Mouse (Mus musculus) liver, postnatal 0 days (tissue): ENCODE measurements around the gene Chrnd. TPM values are rescaled to one million over a fixed set of nuclear protein-coding genes. Genes with fewer than 3 reads are reported as not detected.
A peak's percentile ranks its signal among the peaks of the same experiment; 100 is the strongest.

Experiments used
- ATAC-seq: fragments of 200-750 bp; cut with Nextera tagmentation; 2 replicates; pipeline ENCODE4 v1.8.0; 2017; ENCODE audit warnings: mild to moderate bottlenecking, moderate library complexity
- DNase-seq: peaks from one replicate; pipeline ENCODE4 v3.0.0-alpha.2; 2016
- H3K27ac ChIP-seq: fragments of 300-500 bp; sonication (generic); 2 replicates; pipeline ENCODE4 v1.5.1; 2014; ENCODE audit warnings: antibody characterized with exemption, moderate library complexity, mild to moderate bottlenecking, low read depth
- H3K27me3 ChIP-seq: fragments of 300-500 bp; sonication (generic); 2 replicates; pipeline ENCODE4 v1.6.1; 2014; ENCODE audit warnings: low read length, control low read depth, mixed read lengths; ENCODE audit not compliant: insufficient read depth
- H3K36me3 ChIP-seq: fragments of 300-500 bp; sonication (generic); replicated peaks from 2 replicates; pipeline ENCODE4 v1.6.1; 2014; ENCODE audit warnings: mild to moderate bottlenecking, control low read depth, low read length, moderate library complexity, mixed read lengths; ENCODE audit not compliant: insufficient read depth
- H3K4me1 ChIP-seq: fragments of 300-500 bp; sonication (generic); 2 replicates; pipeline ENCODE4 v1.6.1; 2014; ENCODE audit warnings: antibody characterized with exemption, mild to moderate bottlenecking, control low read depth; ENCODE audit not compliant: insufficient read depth
- H3K4me2 ChIP-seq: fragments of 300-500 bp; sonication (generic); 2 replicates; pipeline ENCODE4 v1.6.1; 2014; ENCODE audit warnings: low read depth, mild to moderate bottlenecking, low read length, moderate library complexity, mixed read lengths
- H3K4me3 ChIP-seq: fragments of 300-500 bp; sonication (generic); 2 replicates; pipeline ENCODE4 v1.5.1; 2014; ENCODE audit warnings: low read depth, low read length
- H3K9ac ChIP-seq: fragments of 300-500 bp; sonication (generic); replicated peaks from 2 replicates; pipeline ENCODE4 v1.6.1; 2014; ENCODE audit warnings: mild to moderate bottlenecking, moderate library complexity
- H3K9me3 ChIP-seq: fragments of 300-500 bp; sonication (generic); 2 replicates; pipeline ENCODE4 v1.6.1; 2016; ENCODE audit warnings: mild to moderate bottlenecking, control low read depth, low read length, mixed read lengths
- CTCF ChIP-seq: sonication (generic); IDR thresholded peaks from 2 replicates; pipeline ENCODE4 v1.5.1; 2016; ENCODE audit warnings: antibody characterized with exemption, low read depth
- EP300 ChIP-seq: IDR thresholded peaks from 2 replicates; pipeline ENCODE4 v1.6.1; 2016; ENCODE audit warnings: antibody characterized with exemption, low read depth, mild to moderate bottlenecking
- WGBS: fragments of 180-500 bp; shearing (Covaris S2); extraction: QIAGEN DNeasy Blood & Tissue Kit; methylation state at CpG from one replicate; pipeline ENCODE4 v1.1.7; 2014; ENCODE audit not compliant: insufficient replicate concordance; 5-methylcytosine and 5-hydroxymethylcytosine counted together
- polyA plus RNA-seq: library from polyadenylated mRNA; unstranded; fragments of >200 nt; fragmentation: Nextera tagmentation; extraction: Ambion mirVana; gene quantifications from 2 replicates; pipeline ENCODE4 v1.2.1, GENCODE M21; 2015

The Chrnd gene
- polyA plus RNA-seq, 1 experiment from 2014 or later: not detected

DNA sequence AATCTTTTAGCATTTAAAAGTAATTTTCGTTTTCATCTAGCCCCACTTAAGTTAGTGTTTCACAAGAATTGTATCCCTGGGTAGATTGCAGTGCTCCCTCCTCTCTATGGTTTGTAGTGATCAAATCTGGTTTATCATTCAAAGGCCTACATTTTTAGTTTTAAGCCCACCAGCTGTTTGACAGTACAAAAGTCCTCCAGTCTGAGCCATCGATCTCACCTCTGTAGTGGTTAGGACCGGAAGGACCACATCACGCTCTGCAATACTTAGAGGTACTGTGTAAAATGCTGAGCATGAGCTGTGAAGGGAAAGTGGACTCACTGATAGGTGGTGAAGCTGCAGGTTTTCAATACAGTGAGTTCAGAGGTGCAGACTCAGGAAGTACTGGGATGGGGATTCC is 24.3 kb downstream of the Chrnd start:
- TF ChIP-seq CTCF (no peak), EP300 (no peak)
- ATAC-seq (no peak), DNase-seq (no peak)
- Histone ChIP-seq H3K4me1 (peaks cover 36% of the 10 kb centered on the region), H3K27me3 (no peaks in the 10 kb centered on the region), H3K36me3 (peaks cover 12% of the 10 kb centered on the region), H3K9ac (peak overlapping the region; percentile 93), H3K9me3 (no peaks in the 10 kb centered on the region), H3K4me3 (peak overlapping the region; percentile 68), H3K27ac (peak overlapping the region; percentile 100), H3K4me2 (peak overlapping the region; percentile 83)
- 12% methylated on average over 4 of the region's 4 CpGs for WGBS

DNA sequence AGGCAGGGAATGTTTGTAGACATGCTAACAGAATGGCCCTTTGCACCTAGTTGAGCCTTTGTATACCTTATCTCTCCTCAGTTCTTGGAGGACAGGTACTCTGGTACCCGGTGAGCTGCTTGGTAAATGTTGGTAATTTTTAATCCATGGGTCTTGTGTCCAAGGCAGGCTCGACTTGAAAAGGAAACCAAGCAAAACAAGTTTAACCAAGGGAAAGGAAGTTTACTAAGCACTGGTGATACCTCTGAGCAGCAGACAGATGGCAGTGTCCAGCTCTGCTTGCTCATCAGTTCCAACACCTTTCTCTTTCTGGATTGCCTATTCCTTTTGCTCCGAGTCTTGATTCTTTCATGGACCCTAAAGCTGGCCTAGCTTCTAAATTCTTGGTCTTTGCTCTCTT is 27.5 kb downstream of the Chrnd start:
- H3K9me3 ChIP-seq: no peaks in the 10 kb centered on the region
- H3K4me1 ChIP-seq: peaks cover 36% of the 10 kb centered on the region
- H3K27ac ChIP-seq: peak overlapping the region; percentile 19; the same call in 1 of the 2 replicates
- no peak for DNase-seq
- TF ChIP-seq CTCF (peak; percentile 69), EP300 (no peak)
- no peak for ATAC-seq
- H3K9ac ChIP-seq: no peak overlapping the region
- H3K36me3 ChIP-seq: peaks cover 43% of the 10 kb centered on the region
- no peaks in the 10 kb centered on the region for H3K27me3 ChIP-seq
- H3K4me2 ChIP-seq: peak overlapping the region; percentile 2; the same call in 1 of the 2 replicates
- 50% methylated on average over 3 of the region's 3 CpGs for WGBS
- no peak overlapping the region for H3K4me3 ChIP-seq

DNA sequence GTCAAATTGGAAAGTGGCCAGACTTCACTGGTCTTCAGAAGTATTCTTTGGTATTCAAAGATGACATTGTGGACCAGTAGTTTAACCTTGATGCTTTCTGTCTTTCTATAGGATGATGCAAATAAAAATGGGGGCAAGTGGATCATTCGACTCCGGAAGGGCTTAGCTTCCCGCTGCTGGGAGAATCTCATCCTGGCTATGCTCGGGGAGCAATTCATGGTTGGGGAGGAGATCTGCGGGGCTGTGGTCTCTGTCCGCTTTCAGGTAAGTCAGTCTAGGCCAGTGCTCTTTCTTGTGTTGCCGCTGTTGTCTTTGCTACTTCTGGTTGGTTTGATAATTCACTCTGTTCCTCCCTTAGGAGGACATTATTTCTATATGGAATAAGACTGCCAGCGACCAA is 35.3 kb downstream of the Chrnd start:
- H3K4me3 ChIP-seq: no peak overlapping the region

DNA sequence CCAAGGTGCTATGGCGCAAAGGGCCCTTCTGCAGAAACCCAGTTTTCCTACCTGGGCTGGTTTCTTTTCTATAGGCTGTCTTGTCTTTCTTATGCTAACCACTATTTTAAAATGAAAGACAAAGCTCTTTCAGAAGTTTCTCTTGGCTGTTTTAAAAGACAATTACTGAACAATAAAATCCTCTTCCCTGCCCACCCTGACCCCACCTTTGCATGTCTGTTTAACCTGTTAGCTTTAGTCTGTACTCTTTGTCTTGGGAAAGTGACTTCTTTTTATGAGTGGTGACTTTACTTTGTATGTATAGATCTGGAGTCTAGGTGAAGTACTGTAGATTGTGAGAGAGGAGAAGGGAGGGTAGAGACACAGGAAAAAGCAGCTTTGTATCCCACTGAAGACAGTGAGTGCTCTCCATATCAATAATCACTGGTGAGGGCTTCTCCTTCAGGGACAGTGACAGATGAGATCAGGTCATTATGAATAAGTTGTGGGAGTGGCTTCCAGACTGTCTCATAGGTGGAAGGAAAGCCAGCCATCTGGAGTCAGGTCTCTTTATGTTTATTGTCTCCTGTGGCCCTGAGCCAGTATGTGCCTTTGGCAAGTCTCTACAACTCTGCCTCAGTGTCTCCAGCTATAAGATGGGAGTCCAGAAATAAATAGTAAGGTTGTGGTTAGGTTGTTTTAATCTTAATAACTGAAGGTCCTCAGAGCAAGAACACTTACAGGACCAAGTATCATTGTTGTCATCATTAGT is 36.2 kb downstream of the Chrnd start:
- Histone ChIP-seq H3K36me3 (peaks cover 85% of the 10 kb centered on the region), H3K9me3 (no peaks in the 10 kb centered on the region), H3K4me2 (no peak overlapping the region), H3K27ac (no peak overlapping the region), H3K4me3 (no peak overlapping the region), H3K4me1 (no peaks in the 10 kb centered on the region), H3K9ac (no peak overlapping the region), H3K27me3 (no peaks in the 10 kb centered on the region)
- TF ChIP-seq EP300 (no peak), CTCF (no peak)
- ATAC-seq (no peak), DNase-seq (no peak)
- 90% methylated on average over 1 of the region's 1 CpGs for WGBS

More for the DNA sequence above, 35.3 kb downstream of the Chrnd start:
- no peak for TF ChIP-seq EP300
- TF ChIP-seq CTCF: no peak
- Histone ChIP-seq H3K27me3 (no peaks in the 10 kb centered on the region), H3K9me3 (no peaks in the 10 kb centered on the region), H3K36me3 (peaks cover 93% of the 10 kb centered on the region), H3K4me1 (no peaks in the 10 kb centered on the region), H3K4me2 (no peak overlapping the region), H3K27ac (no peak overlapping the region), H3K9ac (no peak overlapping the region)
- DNase-seq: no peak
- no peak for ATAC-seq
- 89% methylated on average over 8 of the region's 8 CpGs for whole genome bisulfite sequencing

DNA sequence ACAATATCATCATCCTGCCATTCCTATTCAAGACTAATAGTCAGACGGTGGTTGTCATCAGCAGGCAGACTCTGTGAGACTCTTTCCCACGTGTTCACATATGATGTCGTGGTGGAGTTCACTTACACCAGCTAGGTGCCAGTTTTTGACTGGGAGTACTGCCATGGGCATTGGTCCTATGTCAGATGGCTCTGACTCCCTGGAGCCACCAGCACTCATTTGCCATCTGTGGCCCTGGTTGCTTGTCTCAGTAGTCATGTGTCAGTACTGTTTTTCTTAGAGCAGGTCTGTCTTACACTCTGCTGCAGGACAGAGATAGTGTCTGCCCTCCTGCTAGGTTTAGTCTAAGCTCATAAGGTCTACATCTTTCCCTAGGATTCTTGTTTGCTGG is 36.7 kb downstream of the Chrnd start:
- DNase-seq (no peak), ATAC-seq (no peak)
- Histone ChIP-seq H3K4me2 (no peak overlapping the region), H3K27ac (no peak overlapping the region), H3K27me3 (no peaks in the 10 kb centered on the region), H3K4me1 (no peaks in the 10 kb centered on the region), H3K9ac (no peak overlapping the region), H3K36me3 (peaks cover 84% of the 10 kb centered on the region), H3K9me3 (no peaks in the 10 kb centered on the region), H3K4me3 (no peak overlapping the region)
- no peak for TF ChIP-seq EP300
- TF ChIP-seq CTCF: no peak
- WGBS: 89% methylated on average over 3 of the region's 3 CpGs

DNA sequence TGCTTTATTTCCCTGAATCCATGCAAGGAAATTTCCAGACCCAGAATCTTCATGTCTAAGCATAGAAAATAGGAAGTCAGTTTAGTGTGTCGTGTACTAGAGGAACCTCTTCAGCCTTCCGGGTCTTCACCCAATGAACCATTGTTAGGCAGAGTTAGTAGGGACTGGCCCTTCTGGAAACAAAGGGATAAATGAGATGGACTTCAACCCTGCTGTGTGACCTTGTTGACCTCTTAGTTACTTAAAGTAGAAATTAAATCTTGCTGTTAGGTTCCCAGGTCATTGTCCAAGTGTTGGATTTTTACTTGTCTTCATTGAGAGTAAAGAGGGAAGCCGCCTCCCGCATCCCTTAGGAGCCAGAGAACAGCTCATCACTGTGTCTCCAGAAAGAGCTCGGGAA is 40.2 kb downstream of the Chrnd start:
- H3K36me3 ChIP-seq: peaks cover 63% of the 10 kb centered on the region
- no peak overlapping the region for H3K4me2 ChIP-seq
- no peak overlapping the region for H3K27ac ChIP-seq
- H3K9me3 ChIP-seq: no peaks in the 10 kb centered on the region
- 78% methylated on average over 5 of the region's 5 CpGs for WGBS
- no peak overlapping the region for H3K4me3 ChIP-seq
- no peaks in the 10 kb centered on the region for H3K4me1 ChIP-seq
- ATAC-seq (no peak), DNase-seq (no peak)
- no peak overlapping the region for H3K9ac ChIP-seq
- TF ChIP-seq EP300: no peak
- TF ChIP-seq CTCF: no peak
- H3K27me3 ChIP-seq: no peaks in the 10 kb centered on the region

DNA sequence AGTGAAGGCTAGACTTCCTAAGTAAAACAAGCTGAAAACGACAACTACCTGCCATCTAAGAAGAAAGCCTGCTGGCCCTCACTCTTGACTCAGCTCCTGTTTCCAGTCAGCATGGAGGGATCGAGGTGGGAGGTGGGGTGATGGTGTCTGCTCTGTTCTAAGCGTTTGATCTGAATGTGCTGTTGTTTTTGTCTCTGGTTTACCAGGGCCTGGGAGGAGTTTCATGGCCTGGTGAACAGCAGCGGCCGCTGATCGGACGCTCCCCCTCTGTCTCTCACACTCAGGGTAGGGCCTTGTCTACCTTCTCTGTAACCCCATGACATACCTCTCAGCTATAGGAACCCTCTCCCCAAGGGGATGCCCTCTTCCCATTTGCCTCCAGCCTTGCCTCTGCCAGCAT is 41.8 kb downstream of the Chrnd start:
- ATAC-seq: no peak
- 75% methylated on average over 7 of the region's 7 CpGs for WGBS

More for the DNA sequence above, 41.8 kb downstream of the Chrnd start:
- no peak overlapping the region for H3K9ac ChIP-seq
- no peak overlapping the region for H3K4me2 ChIP-seq
- TF ChIP-seq EP300 (no peak), CTCF (no peak)
- peaks cover 50% of the 10 kb centered on the region for H3K36me3 ChIP-seq
- no peaks in the 10 kb centered on the region for H3K4me1 ChIP-seq
- no peak overlapping the region for H3K27ac ChIP-seq
- no peak overlapping the region for H3K4me3 ChIP-seq
- no peaks in the 10 kb centered on the region for H3K9me3 ChIP-seq
- H3K27me3 ChIP-seq: no peaks in the 10 kb centered on the region
- no peak for DNase-seq
